Mouse (Mus musculus) lung, postnatal 0 days (tissue): ENCODE measurements around the gene Dchs2.

Experiments used
- CTCF ChIP-seq: IDR thresholded peaks from 2 replicates; pipeline ENCODE4 v1.5.1; 2016; ENCODE audit warnings: antibody characterized with exemption, mild to moderate bottlenecking
- EP300 ChIP-seq: IDR thresholded peaks from 2 replicates; pipeline ENCODE4 v1.6.1; 2016; ENCODE audit warnings: antibody characterized with exemption, mild to moderate bottlenecking, control low read depth

GRCm38 (mm10) chr3:83211939-83212338 lies 84.2 kb downstream of the Dchs2 start:
- no peak for TF ChIP-seq EP300
- no peak for TF ChIP-seq CTCF
